Mouse (Mus musculus) spleen, postnatal 36 days (tissue): ENCODE measurements around the gene Nckap5.

Experiments used
- DNase-seq, 2 experiments: peaks; one replicate each; pipeline ENCODE4 v3.0.0; 2022; ENCODE audit warnings: low spot score in 2 of 2, mixed read lengths in 1 of 2

Nckap5 gene

GRCm38 (mm10) chr1:126700978-126701320 lies 129.7 kb downstream of the Nckap5 start:
- DNase-seq, result no peak

GRCm38 (mm10) chr1:126700063-126700977 lies 130.3 kb downstream of the Nckap5 start:
- DNase-seq, result no peak

- no peak for DNase-seq
Measured at GRCm38 (mm10) chr1:126693585-126693984, 137.0 kb downstream of the Nckap5 start.

DNA sequence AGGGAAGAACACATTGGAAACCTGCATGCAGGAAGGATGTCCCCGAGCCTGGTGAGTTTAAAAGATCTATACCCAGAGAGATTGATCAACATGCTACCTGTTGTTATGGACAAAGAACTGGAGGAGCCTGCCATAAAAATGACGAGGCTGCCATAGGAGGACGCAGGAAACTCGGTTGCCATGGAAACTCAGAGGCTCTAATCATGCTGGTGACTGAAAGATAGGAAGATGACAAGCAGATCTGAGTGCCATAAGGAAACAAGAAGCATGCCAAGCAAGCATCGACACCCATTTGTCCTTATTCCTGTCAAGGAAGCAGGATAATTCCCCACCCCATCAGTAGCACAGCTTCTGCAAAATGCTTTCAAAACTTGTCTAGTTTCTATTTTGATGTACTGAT lies 142.0 kb downstream of the Nckap5 start:
- DNase-seq, result no peak

GRCm38 (mm10) chr1:126686678-126687077 lies 143.9 kb downstream of the Nckap5 start:
- DNase-seq, result no peak

- no peak for DNase-seq
Measured at GRCm38 (mm10) chr1:126683621-126684445, 146.8 kb downstream of the Nckap5 start.

DNA sequence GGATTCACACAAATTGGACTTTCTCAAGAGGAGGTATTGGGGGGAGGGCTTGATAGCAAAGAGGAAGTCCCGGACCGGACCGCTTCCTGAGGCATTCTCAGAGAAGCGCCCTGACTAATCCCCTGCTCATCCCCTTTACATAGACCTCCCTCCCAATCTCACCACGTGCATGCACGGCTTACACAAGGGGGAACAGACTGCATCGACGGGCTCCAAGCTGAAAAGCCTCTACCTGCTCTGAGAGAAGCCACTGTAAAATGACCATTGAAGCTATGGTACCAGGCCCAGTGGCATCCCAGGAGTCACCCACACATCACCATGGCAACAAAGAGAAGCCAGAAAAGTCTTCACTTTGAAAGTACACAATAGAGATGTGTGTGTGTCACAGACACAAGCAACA lies 148.8 kb downstream of the Nckap5 start:
- no peak for DNase-seq

- DNase-seq, result no peak
Measured at GRCm38 (mm10) chr1:126679348-126679747, 151.3 kb downstream of the Nckap5 start.

DNA sequence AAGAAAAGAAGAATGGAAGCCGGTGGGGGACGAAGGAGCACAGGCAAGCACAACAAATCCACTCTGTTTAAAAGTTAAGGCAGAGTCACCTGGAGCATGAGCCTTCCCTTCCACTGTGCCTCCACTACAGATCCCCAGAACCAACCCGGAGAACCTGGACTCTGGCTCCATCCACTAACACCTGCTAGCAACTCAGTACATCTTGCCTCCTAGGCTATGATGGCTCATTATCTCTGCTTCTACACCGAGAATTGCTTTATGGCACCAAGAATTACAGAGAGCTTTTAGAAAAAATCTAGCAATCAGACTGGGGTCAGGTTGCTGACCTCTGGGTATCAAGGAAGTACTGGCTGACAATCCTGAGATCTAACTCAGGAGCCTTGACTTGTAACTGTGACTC lies 153.3 kb downstream of the Nckap5 start:
- DNase-seq, result no peak

GRCm38 (mm10) chr1:126676769-126677168 lies 153.8 kb downstream of the Nckap5 start:
- DNase-seq, result no peak

- no peak for DNase-seq
Measured at GRCm38 (mm10) chr1:126675142-126675541, 155.5 kb downstream of the Nckap5 start.

DNA sequence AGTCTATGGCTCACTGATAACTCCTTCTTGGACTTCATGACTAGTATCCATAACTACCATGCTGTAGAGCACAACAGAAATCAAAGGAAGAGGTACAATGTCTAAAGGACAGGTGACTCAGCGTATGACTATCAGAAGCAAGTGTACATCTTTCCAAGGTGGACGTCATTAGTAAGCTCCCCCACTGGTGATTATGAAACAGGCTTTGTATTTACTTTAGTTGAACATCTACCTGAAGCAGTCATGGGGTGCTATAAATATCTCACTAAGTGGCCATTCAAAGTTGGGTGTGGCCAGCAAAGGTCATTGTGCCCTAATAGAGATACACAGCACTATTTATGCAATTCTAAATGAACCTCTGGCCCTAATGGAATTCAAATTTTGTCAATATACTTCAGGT lies 157.4 kb downstream of the Nckap5 start:
- no peak for DNase-seq

DNA sequence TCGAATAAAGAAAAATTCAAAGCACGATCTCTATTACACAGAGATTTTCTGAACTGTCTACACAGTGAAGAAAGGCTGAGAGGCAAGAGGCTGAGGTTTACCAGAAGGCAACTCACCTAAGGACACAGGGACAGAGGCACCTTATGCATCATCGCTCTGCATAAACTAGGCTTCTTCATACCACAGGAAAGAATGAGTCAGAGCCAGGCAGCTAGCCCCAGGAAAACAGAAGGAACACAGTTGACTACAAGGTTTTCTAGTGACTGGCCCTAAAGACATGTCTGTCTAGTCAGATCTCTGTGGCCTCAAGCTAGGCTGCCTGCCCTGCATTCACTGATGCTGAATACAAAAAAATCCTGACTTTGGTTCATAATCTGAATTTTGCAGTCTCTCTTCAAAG lies 160.1 kb downstream of the Nckap5 start:
- no peak for DNase-seq

- DNase-seq, result no peak
Measured at GRCm38 (mm10) chr1:126660098-126660999, 170.2 kb downstream of the Nckap5 start.

GRCm38 (mm10) chr1:126658731-126659130 lies 171.9 kb downstream of the Nckap5 start:
- no peak for DNase-seq

DNA sequence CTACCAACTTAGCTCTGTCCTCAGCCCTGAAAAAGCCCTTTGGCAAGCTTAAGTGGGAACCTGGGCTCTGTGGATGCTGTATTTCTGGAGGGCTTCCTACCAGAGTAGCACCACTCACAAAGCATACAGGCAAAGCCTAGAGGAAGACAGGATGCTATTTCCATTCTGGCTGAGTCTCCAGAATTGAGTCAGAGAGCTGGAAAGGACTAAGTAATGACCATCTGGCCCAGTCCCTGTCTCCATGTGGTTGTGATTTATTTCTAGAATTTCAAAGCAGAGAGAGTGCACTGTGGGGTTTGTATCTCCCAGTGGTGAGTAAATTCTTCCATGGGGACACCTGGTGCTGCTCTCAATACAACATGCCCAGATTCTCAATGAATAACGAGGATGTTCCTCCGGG lies 174.4 kb downstream of the Nckap5 start:
- no peak for DNase-seq

- DNase-seq, result no peak
Measured at GRCm38 (mm10) chr1:126652085-126652484, 178.5 kb downstream of the Nckap5 start.

DNA sequence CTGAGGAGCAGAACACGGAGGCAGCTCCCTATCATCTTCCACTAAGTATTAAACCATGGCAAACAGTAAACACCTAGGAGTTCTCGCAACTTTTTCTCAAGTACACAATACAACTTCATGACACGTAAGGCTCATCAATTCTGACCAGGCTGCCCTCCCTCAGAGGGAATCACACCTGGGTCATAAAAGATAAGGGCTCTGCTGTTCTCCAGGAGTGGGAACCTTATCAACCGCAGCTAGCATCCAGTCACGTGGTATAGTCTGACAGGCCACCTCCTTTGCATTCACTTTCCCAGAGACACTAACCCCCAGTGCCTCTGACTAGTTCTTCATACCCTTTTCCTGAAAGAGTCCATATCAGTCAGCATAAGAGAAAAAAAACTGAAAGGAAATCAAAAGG lies 179.8 kb downstream of the Nckap5 start:
- DNase-seq, result no peak

GRCm38 (mm10) chr1:126642751-126643150 lies 187.8 kb downstream of the Nckap5 start:
- DNase-seq, result no peak

DNA sequence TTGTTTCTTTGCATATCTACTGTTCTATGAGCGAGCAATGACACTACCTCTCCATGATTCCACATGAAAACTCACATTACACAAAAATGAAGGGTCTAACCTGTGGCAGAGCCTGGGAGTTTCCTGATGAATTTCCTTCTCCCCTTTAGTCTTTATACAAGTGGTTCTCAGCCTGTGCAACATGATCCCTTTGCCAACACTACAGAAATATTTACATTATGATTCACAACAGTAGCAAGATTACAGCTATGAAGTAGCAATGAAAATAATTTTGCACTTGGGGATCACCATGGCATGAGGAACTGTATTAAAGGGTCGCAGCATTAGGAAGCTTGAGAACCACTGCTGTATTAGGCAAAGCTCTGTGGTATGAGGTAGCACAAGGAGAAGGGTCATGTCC lies 191.1 kb downstream of the Nckap5 start:
- no peak for DNase-seq

GRCm38 (mm10) chr1:126637515-126637914 lies 193.1 kb downstream of the Nckap5 start:
- no peak for DNase-seq

GRCm38 (mm10) chr1:126626206-126626605 lies 204.4 kb downstream of the Nckap5 start:
- no peak for DNase-seq
